Mouse (Mus musculus): ENCODE results near the gene Nr2c2ap. TPM values are rescaled to one million over a fixed set of nuclear protein-coding genes. Genes with fewer than 3 reads are reported as not detected.

Nr2c2ap gene
- polyA plus RNA-seq, 1 experiment: 20.9 TPM

DNA sequence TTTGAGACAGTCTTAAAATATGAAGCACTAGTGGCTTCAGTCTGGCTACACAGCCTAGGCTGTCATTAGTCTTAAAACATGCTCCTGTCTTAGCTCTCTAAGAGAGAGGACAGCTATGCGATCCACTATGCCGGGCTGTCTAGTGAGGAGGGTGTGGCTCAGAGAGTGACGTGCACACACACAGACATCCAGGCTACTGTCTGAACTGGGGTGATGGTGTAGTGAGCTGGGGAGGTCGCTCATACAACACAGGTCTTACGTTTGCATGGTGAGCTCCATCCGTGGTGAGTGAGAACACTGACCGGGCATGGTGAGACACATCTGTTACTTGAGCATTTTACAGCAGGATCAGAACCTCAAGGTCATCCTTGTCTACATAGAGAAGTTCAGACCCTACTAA is 40.1 kb downstream of the Nr2c2ap start:
- peaks cover 14% of the 10 kb centered on the region for H3K4me1 ChIP-seq (ENCODE audit: control insufficient read depth, insufficient read depth, low read length)
- H3K27ac ChIP-seq (ENCODE audit: insufficient read depth, low read length): no peak overlapping the region
- no peak overlapping the region for H3K4me3 ChIP-seq (replicated peaks; ENCODE audit: insufficient read depth, low read depth, low read length)
- H3K27me3 ChIP-seq (ENCODE audit: control insufficient read depth, insufficient read depth, low read length): no peaks in the 10 kb centered on the region
- TF ChIP-seq POLR2A (IDR thresholded peaks at IDR 0.05; ENCODE audit: borderline replicate concordance, insufficient read depth, low read length) (no peak), CTCF (IDR thresholded peaks at IDR 0.05; ENCODE audit: borderline replicate concordance, insufficient read depth, low read depth, low read length) (no peak)
- no peak for DNase-seq
- 89% methylated on average over 7 of the region's 7 CpGs for WGBS

GRCm38 (mm10) chr8:70172043-70172681 is 41.0 kb downstream of the Nr2c2ap start, which contains the start of gene Tmem161a:
Gene Tmem161a (plus strand): TSS chr8:70172356.
- WGBS: 2% methylated on average over 27 of the region's 27 CpGs
- Histone ChIP-seq H3K27ac (ENCODE audit: insufficient read depth, low read length) (0 out of 2 replicates have a peak within 1 kb of the TSS, but pooled peaks have one; percentile 42), H3K4me1 (ENCODE audit: control insufficient read depth, insufficient read depth, low read length) (peaks cover 14% of the 10 kb centered on the region)

DNA sequence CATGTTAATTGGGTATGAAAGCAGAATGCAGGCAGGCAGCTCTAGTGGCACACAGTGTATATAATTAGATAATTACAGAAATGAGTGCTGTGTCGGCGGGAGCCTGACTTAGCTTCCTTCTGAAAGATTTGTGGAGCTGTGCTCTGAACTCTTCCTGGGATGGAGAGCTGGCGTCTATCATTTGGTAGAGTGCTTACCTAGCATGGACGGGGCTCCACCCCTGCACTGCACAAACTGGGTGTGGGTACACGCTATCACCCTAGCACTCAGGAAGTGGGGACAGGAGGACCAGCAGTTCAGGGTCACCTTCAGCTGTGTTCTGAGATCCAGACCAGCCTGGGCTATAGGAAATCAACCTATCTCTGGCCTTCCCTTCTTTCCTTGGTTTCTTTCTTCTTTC is 42.2 kb downstream of the Nr2c2ap start:
- Histone ChIP-seq H3K27me3 (ENCODE audit: control insufficient read depth, insufficient read depth, low read length) (no peaks in the 10 kb centered on the region), H3K4me1 (ENCODE audit: control insufficient read depth, insufficient read depth, low read length) (peaks cover 14% of the 10 kb centered on the region), H3K4me3 (replicated peaks; ENCODE audit: insufficient read depth, low read depth, low read length) (no peak overlapping the region), H3K27ac (ENCODE audit: insufficient read depth, low read length) (no peak overlapping the region)
- WGBS: 81% methylated on average over 5 of the region's 5 CpGs
- TF ChIP-seq CTCF (IDR thresholded peaks at IDR 0.05; ENCODE audit: borderline replicate concordance, insufficient read depth, low read depth, low read length) (no peak), POLR2A (IDR thresholded peaks at IDR 0.05; ENCODE audit: borderline replicate concordance, insufficient read depth, low read length) (no peak)
- DNase-seq: no peak

More at GRCm38 (mm10) chr8:70172043-70172681, 41.0 kb downstream of the Nr2c2ap start, which contains the start of gene Tmem161a:
- Histone ChIP-seq H3K4me3 (replicated peaks; ENCODE audit: insufficient read depth, low read depth, low read length) (peak within 1 kb of the TSS; percentile 95), H3K27me3 (ENCODE audit: control insufficient read depth, insufficient read depth, low read length) (no peaks in the 10 kb centered on the region)
- TF ChIP-seq CTCF (IDR thresholded peaks at IDR 0.05; ENCODE audit: borderline replicate concordance, insufficient read depth, low read depth, low read length): no peak
- peak; percentile 90 for TF ChIP-seq POLR2A (IDR thresholded peaks at IDR 0.05; ENCODE audit: borderline replicate concordance, insufficient read depth, low read length)
- peak; percentile 91 to 94 for DNase-seq

DNA sequence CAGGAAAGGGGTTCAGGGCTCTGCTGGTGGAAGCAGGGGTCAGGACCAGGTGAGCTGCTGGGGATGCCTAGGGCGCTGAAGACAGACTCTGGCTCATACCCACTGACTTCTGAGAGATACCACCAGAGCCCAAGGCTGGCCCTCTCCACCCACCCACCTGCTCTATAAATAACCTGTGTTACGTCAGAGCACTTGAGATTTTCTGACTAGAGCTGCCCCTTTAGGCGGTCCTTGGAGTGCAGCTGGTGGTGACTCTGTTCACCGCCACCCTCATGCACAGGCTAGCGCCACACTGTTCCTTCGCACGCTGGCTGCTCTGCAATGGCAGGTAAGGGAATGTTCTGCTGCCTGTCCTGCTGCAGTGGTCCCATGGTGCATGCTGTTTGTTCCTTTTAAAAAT is 42.9 kb downstream of the Nr2c2ap start:
- Histone ChIP-seq H3K27me3 (ENCODE audit: control insufficient read depth, insufficient read depth, low read length) (no peaks in the 10 kb centered on the region), H3K4me3 (replicated peaks; ENCODE audit: insufficient read depth, low read depth, low read length) (no peak overlapping the region), H3K27ac (ENCODE audit: insufficient read depth, low read length) (no peak overlapping the region), H3K4me1 (ENCODE audit: control insufficient read depth, insufficient read depth, low read length) (peaks cover 14% of the 10 kb centered on the region)
- 76% methylated on average over 7 of the region's 7 CpGs for WGBS
- TF ChIP-seq POLR2A (IDR thresholded peaks at IDR 0.05; ENCODE audit: borderline replicate concordance, insufficient read depth, low read length) (no peak), CTCF (IDR thresholded peaks at IDR 0.05; ENCODE audit: borderline replicate concordance, insufficient read depth, low read depth, low read length) (no peak)
- no peak for DNase-seq

DNA sequence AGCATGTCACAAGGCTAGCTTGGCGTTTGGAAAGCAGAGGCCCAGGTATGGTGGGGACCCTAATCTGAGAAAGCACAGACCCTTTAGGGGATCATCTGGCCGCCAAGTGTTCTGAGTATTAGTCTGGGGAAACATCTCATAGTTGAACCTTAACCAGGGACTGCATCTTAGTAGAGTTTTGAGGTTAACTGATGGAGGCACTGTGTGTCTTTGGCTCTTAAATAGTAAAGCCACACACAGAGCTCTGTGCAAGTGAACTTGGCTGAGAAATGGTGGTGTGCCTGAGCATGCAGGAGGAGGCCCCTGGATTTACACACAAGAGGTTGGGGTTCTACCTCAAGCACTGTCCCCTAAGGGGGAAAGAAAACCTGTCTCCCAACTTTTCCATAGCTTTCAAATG is 47.1 kb downstream of the Nr2c2ap start:
- peaks cover 11% of the 10 kb centered on the region for H3K4me1 ChIP-seq (ENCODE audit: control insufficient read depth, insufficient read depth, low read length)
- DNase-seq: no peak
- no peak overlapping the region for H3K27ac ChIP-seq (ENCODE audit: insufficient read depth, low read length)
- no peak overlapping the region for H3K4me3 ChIP-seq (replicated peaks; ENCODE audit: insufficient read depth, low read depth, low read length)
- no peaks in the 10 kb centered on the region for H3K27me3 ChIP-seq (ENCODE audit: control insufficient read depth, insufficient read depth, low read length)
- TF ChIP-seq POLR2A (IDR thresholded peaks at IDR 0.05; ENCODE audit: borderline replicate concordance, insufficient read depth, low read length): no peak
- TF ChIP-seq CTCF (IDR thresholded peaks at IDR 0.05; ENCODE audit: borderline replicate concordance, insufficient read depth, low read depth, low read length): no peak
- 88% methylated on average over 2 of the region's 2 CpGs for WGBS

DNA sequence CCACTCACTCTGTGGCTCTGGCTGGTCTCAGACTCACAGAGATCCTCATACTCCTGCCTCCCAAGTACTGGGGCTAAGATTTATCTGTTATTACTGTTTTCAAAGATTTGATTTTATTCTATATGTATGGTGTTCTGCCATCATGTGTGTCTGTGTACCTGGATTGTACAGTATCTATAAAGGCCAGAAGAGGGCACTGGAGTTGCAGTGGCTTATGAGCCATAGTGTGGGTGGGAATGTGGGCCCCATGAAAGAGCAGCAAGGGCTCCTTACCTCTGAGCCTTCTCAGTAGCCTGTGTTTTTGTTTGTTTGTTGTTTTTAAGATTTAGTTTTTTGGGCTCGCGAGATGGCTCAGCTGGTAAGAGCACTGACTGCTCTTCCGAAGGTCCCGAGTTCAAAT is 47.9 kb downstream of the Nr2c2ap start:
- no peak for DNase-seq
- TF ChIP-seq CTCF (IDR thresholded peaks at IDR 0.05; ENCODE audit: borderline replicate concordance, insufficient read depth, low read depth, low read length): peak; percentile 36; the same call in 1 of the 2 replicates
- TF ChIP-seq POLR2A (IDR thresholded peaks at IDR 0.05; ENCODE audit: borderline replicate concordance, insufficient read depth, low read length): no peak
- Histone ChIP-seq H3K27me3 (ENCODE audit: control insufficient read depth, insufficient read depth, low read length) (no peaks in the 10 kb centered on the region), H3K4me1 (ENCODE audit: control insufficient read depth, insufficient read depth, low read length) (peaks cover 6% of the 10 kb centered on the region), H3K4me3 (replicated peaks; ENCODE audit: insufficient read depth, low read depth, low read length) (no peak overlapping the region), H3K27ac (ENCODE audit: insufficient read depth, low read length) (no peak overlapping the region)
- 96% methylated on average over 4 of the region's 4 CpGs for WGBS

GRCm38 (mm10) chr8:70181212-70181902 is 50.2 kb downstream of the Nr2c2ap start:
- H3K27me3 ChIP-seq (ENCODE audit: control insufficient read depth, insufficient read depth, low read length): no peaks in the 10 kb centered on the region
- 87% methylated on average over 16 of the region's 16 CpGs for WGBS
- no peaks in the 10 kb centered on the region for H3K4me1 ChIP-seq (ENCODE audit: control insufficient read depth, insufficient read depth, low read length)
- TF ChIP-seq CTCF (IDR thresholded peaks at IDR 0.05; ENCODE audit: borderline replicate concordance, insufficient read depth, low read depth, low read length): no peak
- no peak overlapping the region for H3K27ac ChIP-seq (ENCODE audit: insufficient read depth, low read length)
- H3K4me3 ChIP-seq (replicated peaks; ENCODE audit: insufficient read depth, low read depth, low read length): no peak overlapping the region
- DNase-seq: no peak

GRCm38 (mm10) chr8:70181903-70182252 is 50.7 kb downstream of the Nr2c2ap start:
- Histone ChIP-seq H3K27me3 (ENCODE audit: control insufficient read depth, insufficient read depth, low read length) (no peaks in the 10 kb centered on the region), H3K4me1 (ENCODE audit: control insufficient read depth, insufficient read depth, low read length) (no peaks in the 10 kb centered on the region), H3K4me3 (replicated peaks; ENCODE audit: insufficient read depth, low read depth, low read length) (no peak overlapping the region), H3K27ac (ENCODE audit: insufficient read depth, low read length) (no peak overlapping the region)
- DNase-seq: no peak
- TF ChIP-seq CTCF (IDR thresholded peaks at IDR 0.05; ENCODE audit: borderline replicate concordance, insufficient read depth, low read depth, low read length) (no peak), POLR2A (IDR thresholded peaks at IDR 0.05; ENCODE audit: borderline replicate concordance, insufficient read depth, low read length) (no peak)
- WGBS: 19% methylated on average over 2 of the region's 2 CpGs
